Mouse (Mus musculus) spleen, postnatal 14 days (tissue): Measurements from ENCODE around the gene Trim58.

ENCODE experiments used
- DNase-seq, 2 experiments: peaks; one replicate each; pipeline ENCODE4 v3.0.0; 2021 to 2022; ENCODE audit warnings: low spot score in 2 of 2

Trim58 gene

GRCm38 (mm10) chr11:58640272-58640867 is at the start of gene Trim58:
Gene Trim58 (plus strand): TSS chr11:58640465.
- DNase-seq, result peak; percentile 62 to 72

- DNase-seq, result no peak
Observed at GRCm38 (mm10) chr11:58594814-58595213, 45.5 kb upstream of the Trim58 start, which contains the start of gene Olfr324. Gene Olfr324 (plus strand): TSS chr11:58595114.

- no peak for DNase-seq
Observed at GRCm38 (mm10) chr11:58597837-58598236, 42.4 kb upstream of the Trim58 start.

- DNase-seq, result no peak
Observed at GRCm38 (mm10) chr11:58602062-58602461, 38.2 kb upstream of the Trim58 start.

GRCm38 (mm10) chr11:58602800-58603560 is 37.3 kb upstream of the Trim58 start:
- no peak for DNase-seq

- DNase-seq, result no peak
Observed at GRCm38 (mm10) chr11:58604688-58605087, 35.6 kb upstream of the Trim58 start.

GRCm38 (mm10) chr11:58605228-58605627 is 35.0 kb upstream of the Trim58 start:
- DNase-seq, result no peak

- DNase-seq, result no peak
Observed at GRCm38 (mm10) chr11:58606177-58606919, 33.9 kb upstream of the Trim58 start.

- DNase-seq, result no peak
Observed at GRCm38 (mm10) chr11:58607030-58607429, 33.2 kb upstream of the Trim58 start.

- no peak for DNase-seq
Observed at GRCm38 (mm10) chr11:58613359-58613758, 26.9 kb upstream of the Trim58 start.

- DNase-seq, result no peak
Observed at GRCm38 (mm10) chr11:58614526-58614925, 25.7 kb upstream of the Trim58 start.

- no peak for DNase-seq
Observed at GRCm38 (mm10) chr11:58615975-58616374, 24.3 kb upstream of the Trim58 start, which contains the start of gene 2210407C18Rik. Gene 2210407C18Rik (minus strand): TSS chr11:58616075.

- DNase-seq, result no peak
Observed at GRCm38 (mm10) chr11:58618369-58618768, 21.9 kb upstream of the Trim58 start.

GRCm38 (mm10) chr11:58618793-58619192 is 21.5 kb upstream of the Trim58 start:
- DNase-seq, result no peak

GRCm38 (mm10) chr11:58626146-58626545 is 14.1 kb upstream of the Trim58 start:
- DNase-seq, result no peak

GRCm38 (mm10) chr11:58630401-58630800 is 9.9 kb upstream of the Trim58 start, which contains the start of gene Olfr323:
Gene Olfr323 (minus strand): TSS chr11:58630501.
- DNase-seq, result no peak

GRCm38 (mm10) chr11:58634878-58635277 is 5.4 kb upstream of the Trim58 start:
- no peak for DNase-seq

- DNase-seq, result peak; percentile 45 to 61
Observed at GRCm38 (mm10) chr11:58636376-58636977, 3.8 kb upstream of the Trim58 start.

- no peak for DNase-seq
Observed at GRCm38 (mm10) chr11:58638176-58638701, 2.0 kb upstream of the Trim58 start.

- peak in 1 of 2 experiments; percentile 30 for DNase-seq
Observed at GRCm38 (mm10) chr11:58641057-58641456, 792 bp downstream of the Trim58 start.

GRCm38 (mm10) chr11:58641638-58642358 is 1.5 kb downstream of the Trim58 start:
- DNase-seq, result peak; percentile 50 to 68
